Mouse (Mus musculus) lung, postnatal 14 days (tissue): ENCODE measurements around the gene Wnt4.

Source experiments
- DNase-seq: peaks from one replicate; pipeline ENCODE4 v3.0.0; 2021

The Wnt4 gene

DNA sequence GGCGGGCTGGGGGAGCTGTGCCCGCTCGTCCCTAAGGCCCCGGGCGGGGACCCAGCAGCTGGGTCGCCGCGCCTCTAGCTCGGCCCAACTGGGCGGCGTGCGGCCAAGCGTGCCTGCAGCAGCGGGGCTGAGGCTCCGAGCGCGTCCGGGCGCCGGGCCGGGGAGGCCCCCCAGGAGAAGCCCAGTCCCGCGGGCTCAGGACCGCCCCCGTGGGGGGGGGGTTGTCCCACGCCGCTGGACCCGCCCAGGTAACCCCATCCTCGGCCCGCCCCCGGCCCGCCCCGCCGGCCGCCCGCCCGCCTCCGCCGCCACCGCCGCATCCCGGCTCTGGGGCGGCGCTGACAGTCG is at the start of gene Wnt4:
Gene Wnt4 (plus strand): TSS at position 324 of the 348 bp plus-strand sequence.
- peak; percentile 66 for DNase-seq

DNA sequence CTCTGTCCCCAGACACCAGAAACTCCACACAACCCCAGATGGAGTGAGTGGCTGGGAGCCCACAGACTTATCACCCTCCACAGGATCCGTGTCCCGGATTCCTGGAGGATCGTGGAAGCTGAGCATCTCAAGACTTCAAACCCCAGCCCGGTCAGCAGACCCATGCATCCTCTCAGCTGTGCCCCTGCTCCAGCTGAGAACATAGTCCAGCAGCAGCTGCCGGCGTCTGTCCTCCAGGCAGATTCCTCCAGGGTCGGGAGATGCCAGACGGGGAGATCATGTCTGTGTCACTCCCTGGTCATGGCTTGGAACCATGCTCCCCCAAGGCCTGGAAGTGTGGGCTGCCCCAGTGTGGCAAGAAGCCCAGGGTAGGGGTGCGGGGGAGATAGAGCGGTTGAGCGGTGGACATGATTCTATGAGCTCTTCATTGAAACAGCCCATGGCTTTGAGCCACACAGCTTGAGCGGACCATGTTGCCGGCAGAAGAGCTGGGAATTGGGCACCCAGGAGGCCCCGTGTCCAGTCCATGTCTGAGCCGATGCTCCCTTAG is 48.6 kb upstream of the Wnt4 start:
- peak; percentile 14 for DNase-seq

DNA sequence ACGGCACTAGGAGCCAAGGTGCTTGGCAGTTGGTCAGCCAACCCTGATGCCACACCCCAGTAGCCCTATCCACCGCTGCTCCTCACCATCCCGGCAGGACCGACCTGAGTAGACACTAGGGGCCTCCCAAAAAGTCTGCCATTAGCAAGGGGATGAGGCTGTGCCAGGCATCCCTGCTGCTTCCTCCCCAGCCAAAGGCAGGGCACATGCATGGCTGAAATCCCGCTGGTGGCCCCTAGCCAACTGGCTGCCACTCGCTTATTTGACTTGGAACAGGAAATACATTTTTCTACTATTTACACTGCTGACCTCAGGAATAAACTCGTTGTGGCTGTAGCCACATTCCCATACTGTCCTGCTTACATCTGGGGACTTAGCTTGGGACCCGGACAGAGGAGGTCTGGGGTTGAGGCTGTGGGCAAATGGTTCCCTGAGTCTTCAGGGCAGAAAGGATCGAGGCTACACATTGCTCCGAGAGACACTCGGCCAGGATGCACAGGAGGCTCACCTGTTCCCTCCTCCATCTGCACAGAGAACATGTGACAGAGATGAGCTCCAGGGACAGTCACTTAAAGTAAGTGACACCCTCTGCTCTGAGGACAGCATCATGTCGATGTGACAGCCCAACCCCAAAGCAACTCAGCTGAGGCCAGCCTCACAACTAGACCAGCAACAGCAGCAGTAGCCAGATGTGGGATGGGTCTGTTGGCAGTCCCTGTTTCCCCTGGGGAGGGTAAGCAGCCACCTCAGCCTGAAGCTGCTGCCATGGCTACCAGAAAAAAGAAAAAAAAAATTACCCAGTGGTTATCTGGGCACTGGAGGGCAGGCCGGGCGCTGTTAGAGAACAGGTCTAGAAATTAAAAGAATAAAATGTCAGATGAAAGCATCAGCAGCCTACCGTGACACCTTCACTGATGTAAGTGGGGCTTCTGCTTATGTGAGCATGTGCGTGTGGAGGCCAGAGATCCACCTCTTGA is 45.5 kb upstream of the Wnt4 start:
- peak; percentile 84 for DNase-seq

DNA sequence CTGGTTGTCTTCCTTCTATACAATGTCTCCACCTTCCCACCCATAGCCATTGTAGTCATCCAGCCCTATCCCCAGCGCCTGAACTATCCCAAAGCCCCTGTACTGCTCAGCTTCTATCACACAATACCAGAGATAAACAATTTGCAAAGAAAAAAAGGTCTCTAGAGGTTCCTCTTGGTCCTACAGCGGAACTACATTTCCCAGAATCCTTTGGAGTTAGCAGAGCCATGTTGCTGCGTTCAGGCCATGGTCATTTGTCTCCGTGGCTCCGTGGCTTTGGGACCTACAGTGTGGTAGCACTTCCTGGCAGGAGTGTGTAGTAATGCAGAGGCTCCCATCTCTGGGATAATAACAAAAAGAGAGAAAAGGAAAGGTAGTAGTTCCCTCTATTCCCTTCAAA is 43.7 kb upstream of the Wnt4 start:
- DNase-seq: no peak

DNA sequence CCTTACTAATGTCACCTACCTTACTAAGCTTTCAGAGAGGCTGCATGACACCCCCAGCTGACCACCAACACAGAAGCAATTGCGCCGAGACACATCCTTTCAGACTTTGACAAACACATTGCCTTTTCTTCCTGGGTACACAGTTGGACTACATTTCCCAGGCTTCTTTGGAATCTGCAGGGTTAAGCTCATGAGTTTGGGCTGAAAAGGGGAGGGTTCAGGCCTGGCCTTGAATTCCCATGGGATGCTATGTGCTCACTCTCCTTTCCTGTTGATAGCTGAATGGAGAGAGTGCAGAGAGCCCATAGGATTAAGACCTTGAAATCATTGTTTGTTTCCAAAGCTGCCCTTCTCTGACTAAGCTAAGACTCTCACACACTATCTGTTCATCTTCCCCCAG is 42.8 kb upstream of the Wnt4 start:
- DNase-seq: no peak

DNA sequence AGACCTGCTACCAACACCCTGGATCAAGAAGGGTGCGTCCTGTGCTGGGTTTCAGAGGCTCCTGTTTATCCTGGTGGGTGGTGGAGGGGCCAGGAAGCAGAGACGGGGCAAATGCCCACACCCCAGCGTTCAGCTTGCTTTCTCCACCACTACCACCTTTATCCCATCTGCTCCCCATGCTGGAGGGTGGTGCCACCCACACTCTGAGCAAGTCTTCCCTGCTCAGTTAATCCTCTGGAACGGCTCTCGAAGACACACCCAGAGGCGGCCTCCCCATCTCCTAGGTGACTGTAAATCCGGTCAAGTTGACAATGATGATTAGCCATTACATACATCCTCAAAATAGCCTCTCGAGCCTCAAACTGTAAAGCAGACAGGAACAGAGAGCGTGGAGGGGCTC is 41.9 kb upstream of the Wnt4 start:
- no peak for DNase-seq

DNA sequence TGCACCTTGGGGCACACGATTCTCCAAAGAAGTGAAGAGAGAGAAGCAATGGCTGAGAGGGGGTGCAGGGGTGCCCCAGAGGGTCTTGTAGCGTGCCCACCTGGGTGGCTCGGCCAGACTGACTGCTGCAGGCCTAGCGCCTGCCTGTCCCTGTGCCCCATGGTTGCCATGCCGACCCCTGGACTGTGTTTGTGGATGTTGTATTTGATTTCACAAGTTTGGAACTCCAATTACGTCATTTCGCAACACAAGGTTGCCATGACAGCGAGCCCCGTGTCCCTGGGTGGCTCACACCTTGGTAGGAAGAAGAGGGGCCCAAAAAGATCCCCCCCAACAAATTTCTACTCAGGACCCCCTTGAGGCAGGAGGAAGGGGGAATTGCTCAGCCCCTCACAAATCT is 32.4 kb upstream of the Wnt4 start:
- peak; percentile 7 for DNase-seq

DNA sequence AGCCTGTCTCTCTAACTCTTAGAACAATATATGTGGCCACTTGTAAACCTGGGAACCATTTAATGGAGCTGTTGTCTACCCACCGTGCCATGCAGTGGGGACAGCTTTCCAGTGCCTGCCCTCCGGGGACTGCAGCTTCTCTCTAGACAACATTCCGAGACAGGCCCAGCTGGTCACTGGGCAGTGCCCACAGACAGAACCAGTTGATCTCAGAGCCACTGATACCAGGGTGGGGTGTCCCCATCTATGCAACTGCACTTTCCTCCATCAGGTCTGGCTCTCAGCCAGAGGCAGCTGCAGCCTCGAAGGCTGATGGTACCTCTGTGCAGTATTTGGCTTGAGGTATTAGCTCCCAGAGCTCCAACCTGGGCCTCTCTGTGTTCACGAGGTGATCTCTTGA is 27.0 kb upstream of the Wnt4 start:
- no peak for DNase-seq

DNA sequence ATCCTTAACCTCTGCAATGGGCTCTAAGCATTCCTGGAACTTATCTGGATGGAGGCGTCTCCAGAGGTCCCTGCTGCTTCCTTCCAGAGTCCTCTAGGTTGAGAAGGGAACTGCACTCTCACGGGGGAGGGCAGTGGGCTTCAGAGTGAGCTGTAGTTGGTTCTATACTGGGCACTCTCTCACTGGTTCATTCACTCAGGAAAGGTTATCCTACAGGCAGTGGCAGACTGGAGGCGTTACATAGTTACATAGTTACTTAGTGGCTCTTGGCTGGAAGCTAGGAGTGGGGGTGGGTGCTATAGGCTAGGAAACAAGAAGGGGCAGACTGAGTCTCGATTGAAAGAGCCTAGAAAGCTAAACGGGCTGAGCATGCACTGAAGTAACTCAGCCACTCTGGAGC is 26.4 kb upstream of the Wnt4 start:
- DNase-seq: no peak

DNA sequence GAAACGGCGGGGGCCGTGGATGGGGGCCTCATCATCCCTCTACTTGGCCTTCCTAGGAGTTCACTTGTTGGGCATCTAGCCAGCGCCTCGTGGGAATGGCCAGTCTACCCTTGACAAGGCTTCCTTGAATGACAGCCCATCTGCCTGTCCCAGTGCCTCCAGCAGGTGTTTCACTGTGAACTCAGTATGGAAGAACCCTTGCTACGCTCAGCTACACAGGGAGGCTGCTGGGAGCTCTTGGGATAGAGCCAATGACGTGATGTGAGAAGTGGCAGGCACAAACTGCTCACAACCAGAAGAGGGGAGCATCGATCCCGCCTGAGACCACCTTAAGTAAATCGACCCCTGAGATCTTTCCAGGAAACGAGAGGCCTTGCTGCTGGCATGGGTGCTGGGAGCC is 23.7 kb upstream of the Wnt4 start:
- DNase-seq: no peak

DNA sequence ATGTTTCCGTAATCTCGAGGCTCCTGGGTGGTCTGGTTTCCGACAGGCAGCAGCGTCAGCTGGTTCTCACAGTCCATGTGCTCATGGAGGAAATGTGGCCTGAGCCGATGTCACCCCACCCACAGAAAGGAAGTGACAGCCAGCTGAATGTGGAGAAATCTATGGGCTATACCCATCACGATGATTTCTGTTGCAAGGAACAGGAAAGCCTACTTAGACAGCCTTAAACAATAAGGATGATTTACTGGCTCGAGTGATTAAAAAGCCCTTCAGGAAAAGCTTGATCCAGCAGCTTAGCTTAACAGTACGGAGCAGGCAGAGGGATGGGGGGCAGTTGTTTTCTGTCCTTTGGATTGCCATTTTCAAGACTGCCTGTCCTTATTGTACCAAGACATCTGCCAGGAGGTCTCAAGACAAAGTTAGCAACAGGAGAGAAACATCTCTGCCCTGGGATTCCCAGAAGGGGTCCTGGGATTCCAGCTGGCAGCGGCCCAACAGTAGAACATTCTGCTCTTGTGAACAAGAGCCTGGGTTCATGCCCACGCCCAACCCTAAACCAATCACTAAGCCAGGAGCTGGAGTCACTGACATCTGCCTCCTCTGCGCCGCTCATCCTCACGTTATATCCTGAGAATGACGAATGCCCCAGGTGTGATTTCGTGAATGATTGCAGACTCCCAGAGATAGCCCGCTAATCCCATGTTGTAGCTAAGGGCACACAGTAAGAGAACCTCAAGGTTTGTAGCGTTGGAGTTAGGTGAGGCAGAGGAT is 22.9 kb upstream of the Wnt4 start:
- no peak for DNase-seq

DNA sequence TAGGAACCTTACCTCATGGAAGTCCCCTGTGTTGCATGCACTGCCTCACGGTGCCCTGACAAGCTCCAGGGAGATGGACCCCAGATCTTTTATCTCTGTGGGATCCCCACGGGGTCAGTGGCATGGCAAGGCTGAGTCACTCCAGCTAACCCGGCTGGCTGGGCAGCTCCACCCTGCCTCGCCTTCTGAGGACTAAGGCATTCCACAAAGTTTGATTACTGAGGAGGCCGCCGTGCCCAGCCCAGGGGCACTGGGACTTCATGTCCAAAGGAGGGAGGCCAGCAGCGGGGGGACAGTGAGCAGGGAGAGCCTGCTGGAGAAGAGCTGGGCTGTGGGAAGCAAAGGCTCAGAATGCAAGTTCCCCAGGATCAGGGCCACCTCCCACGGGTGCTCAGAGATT is 21.7 kb upstream of the Wnt4 start:
- no peak for DNase-seq

DNA sequence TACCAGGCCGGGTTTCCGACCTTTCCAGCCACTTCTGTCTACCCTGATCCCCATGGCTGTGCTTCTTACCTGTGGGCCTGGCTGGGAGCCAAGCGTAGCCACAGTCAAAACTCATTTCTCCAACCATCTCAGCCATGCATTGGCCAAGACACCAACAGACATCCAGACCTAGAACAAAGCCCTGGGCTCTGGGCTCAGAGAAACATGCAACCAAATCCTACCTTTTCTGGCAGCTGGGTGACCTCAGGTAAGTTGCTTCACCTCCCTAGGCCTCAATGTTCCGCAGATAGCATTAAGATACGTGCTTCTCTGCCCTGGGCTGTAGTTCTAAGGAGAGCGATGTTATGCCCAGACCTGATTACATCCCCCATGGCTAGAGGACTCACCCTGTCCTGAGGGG is 15.5 kb upstream of the Wnt4 start:
- no peak for DNase-seq

DNA sequence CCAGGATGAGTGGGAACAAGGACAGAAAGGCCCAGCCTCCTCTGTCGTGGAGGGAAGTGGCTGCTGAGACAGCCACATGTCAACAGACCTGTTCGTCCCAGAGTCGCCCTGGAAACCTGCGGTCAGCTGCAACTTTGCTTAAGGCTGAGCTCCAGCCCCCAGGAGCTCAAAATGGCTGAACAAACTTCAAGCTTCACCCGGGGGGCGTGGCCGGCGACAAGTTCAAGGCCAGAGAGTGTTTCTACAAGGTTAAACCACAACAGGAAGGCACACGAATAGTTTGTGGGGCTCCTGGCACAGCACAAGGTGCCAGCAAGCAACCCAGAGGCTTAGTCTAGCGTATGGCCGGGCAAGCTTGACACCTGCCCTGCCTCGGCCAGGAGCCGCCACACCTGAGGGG is 13.2 kb upstream of the Wnt4 start:
- no peak for DNase-seq

DNA sequence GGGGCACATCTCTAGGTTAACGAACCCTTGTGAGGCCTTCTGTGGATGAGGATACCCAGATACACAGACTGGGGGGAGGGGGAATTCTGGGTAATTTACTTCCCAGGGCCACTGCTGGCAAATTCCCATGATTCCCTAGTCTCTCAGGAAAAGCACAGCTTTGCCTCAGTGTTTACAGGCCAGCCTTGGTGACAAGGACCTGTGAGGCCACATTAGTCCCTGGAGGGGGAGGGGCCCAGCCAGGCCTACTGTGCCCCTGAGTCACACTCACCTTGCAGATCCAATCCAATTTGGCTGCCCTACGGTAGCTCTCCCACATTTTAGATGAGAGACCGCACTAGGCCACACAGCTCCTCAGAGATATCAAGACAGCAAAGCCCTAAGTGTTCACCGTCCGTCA is 12.2 kb upstream of the Wnt4 start:
- no peak for DNase-seq

DNA sequence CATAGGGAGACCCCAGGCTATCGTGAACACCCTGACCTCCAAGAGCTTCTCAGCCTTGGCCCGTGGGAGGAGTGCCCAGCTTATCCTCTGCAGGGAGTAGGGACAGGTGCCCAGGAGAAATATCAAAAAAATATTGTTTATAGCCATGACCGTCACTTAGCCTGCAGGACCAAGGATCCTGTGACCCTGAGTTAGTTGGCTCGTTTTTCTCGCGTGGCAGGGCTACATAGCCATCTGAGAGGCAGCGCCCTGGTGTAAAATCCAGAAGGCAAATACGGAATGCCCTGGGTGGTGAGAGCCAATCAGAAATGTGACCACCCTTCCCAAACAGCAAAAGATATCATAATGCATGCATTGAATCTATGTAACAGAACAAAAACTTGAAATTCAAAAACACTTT is 8.7 kb upstream of the Wnt4 start:
- no peak for DNase-seq

DNA sequence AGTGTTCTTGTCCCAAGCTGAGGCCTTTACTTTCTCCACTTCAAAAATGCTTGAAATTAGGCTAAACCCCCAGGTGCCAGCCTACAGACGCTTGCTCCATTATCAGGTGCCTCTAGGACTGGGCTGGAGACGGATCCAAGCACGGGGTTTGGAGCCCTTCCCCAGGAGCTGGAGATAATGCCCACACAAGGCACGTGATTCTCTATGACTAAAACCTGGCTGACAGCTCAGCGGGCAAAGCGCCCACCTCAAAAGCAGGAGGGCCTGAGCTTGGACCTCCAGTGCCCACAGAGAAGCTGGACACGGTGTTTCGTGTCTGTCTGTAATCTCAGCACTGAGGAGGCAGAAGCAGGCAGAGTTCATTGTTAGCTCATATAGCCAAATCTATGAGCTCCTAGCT is 5.4 kb upstream of the Wnt4 start:
- DNase-seq: no peak

DNA sequence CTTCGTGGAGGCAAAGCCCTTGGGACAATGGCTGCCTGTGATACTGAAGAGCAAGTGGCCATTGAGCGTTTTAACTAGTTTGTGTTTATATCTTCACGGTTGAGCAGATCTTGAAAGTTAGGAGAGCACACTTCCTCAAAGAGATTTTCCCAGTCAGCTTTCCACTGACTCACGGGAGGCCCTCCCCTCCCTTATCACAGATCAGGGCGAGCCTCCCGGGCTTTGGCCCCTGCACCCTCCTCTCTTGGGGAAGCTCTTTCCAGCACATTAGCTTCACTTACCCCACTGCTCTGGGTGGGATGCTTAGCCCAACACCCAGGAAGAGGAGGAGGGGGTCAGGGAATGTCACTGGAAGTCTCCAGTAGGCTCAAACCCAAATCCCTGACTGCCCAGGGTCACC is 3.0 kb upstream of the Wnt4 start:
- DNase-seq: no peak

DNA sequence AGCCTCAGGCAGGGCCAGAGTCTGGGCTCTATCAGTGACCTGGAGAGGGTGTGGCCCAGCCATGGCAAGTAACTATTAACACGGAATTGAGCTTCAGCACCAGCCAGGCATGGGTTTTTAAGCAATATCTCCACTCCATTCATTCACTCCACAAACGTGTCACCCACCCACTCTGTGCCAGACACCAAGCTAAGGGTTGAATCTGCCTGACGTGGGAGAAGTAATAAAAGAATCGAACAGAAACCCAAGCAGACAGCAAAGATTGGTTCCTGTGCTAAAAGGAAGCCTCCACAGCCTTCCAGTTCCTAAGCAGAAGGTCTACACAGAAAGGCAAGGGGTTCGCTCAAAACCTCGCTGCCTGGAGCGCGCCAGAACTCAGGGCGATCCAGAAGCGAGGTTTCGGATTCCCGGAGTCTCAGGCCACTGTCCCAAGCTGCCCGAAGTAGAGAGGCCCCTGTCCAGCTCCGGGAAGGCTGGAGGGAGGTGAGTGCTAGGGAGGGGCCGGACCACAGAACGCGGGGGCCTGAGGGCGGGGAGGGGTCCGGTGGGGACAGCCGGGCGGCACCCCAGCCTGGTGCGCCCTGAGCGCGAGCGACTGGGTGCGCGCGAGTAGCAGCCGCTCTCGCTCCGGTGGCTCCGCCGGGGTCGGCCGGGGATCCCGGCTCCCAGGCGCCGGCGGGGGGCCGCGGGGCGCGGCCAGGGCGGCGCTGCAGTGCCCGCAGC is 685 bp upstream of the Wnt4 start:
- peak; percentile 14 for DNase-seq

DNA sequence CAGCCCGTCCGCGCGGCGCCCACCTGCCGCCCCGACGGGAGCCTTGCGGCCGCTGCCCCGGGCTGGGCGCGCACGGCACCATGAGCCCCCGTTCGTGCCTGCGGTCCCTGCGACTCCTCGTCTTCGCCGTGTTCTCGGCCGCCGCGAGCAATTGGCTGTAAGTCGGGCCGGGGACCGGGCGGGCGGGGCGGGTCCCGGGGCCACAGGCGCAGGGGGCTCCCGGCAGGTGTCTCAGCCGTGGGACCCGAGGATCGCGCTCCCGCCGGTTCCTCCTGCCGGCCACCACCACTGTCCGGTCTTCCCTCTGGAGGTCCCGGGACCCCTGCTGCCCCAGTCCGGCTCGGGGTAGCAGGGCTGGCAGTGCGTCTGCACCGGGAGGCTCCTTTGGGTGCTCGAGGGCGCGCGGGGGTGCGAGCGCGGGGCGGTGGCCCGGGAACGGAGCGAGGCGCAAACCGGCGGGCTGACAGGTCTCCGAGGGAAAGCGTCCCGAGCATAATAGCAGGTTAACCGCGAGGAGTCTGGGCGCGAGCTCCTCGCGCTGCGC is 383 bp downstream of the Wnt4 start:
- DNase-seq: no peak

DNA sequence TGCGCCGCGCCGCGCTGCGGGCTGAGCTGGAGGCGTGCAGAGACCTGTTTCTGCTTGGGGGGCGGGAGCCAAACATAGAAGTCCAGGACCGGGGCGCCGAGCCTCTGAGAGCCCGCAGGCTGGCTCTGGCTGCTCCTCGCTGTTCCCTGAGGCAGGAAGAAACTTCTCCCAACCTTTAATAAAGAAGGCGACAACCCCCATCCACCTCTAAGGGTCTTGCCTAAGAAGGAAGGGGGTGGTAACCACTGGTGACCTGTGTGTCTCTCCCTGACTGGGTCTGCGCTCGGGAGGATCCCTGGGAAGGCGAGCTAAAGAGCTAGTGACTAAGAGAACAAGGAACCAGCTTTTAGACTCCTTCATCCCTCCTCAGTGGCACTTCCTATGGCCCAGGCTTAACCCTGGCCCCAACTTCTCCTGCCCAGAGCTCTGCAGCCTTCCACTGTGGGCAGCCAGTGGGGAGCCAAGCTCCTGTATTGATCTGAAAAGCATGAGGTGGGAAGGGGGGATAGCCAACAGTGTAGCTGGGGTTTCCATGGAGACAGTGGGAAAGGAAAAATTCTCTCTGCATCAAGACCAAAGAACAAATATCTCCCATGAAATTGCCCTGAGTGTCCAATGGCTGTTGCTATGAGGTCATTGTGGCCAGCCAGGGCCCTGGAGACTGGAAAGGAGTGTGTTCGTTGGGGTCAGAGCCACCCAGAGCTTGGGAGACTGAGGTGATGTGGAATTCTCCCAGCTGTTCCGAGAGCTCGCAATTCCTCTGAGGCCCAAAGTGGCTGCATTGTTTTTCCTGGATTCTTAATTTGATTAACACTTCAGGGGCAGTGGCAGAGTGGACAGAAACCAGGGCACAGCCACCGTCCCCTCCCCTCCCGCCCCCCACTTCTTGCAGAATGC is 1.1 kb downstream of the Wnt4 start:
- peak; percentile 40 for DNase-seq

DNA sequence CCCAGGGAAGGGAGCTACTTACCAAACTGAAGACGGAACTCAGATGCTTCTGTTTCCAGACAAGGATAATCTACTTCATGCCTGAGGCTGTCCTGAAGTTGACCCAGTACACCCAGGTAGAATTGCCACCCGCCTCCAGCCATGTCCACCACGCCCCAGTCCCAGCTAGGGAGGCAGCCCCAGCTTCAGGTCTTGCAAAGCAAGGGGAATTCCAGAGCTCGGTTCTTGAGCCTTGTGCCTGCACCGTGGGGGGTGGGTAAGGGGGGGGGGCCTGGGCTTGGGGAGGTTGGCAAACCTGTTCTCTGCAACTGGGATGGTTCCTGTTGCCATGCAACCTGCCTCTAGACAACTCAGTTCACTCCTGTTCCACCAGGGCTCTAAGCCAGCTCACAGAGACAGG is 2.1 kb downstream of the Wnt4 start:
- DNase-seq: no peak
